16 mouse cellular contexts compared by ENCODE assay signal in the genomic region with DNA sequence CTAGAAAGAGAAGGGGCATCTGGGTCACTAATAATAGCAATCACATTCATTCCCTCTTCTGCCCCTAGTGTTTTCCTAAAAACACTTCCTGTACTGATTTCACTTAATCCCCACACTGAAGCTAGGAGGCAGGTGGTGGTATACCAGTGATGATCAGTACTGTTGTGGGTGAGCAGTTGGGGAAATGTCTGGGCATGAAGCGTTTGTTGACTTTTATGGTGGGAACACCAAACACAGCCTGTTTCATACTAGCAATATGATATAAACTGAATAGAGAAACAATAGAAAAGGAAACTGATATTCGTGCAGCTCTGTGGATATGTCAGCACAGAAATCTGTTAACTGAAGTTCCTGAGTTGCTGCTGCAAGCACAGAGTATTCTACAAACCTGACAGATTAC.
"Had no signal": no experiment of that assay in that cellular context is flagged by ENCODE, and none has a peak within 500 bp of the region (broad histone marks: within the 10 kb centered on the region; RNA-seq: fewer than 3 reads in every experiment).

No protein-coding gene starts in this region.

- H3K4me2 ChIP-seq: limb, embryonic 15.5 days; liver, embryonic 12.5 days; lung, embryonic 14.5 days; neural tube, embryonic 12.5 days; stomach, embryonic 15.5 days had no signal

- H3K9me3 ChIP-seq: limb, embryonic 15.5 days; liver, embryonic 12.5 days; midbrain, embryonic 10.5 days; neural tube, embryonic 12.5 days; stomach, embryonic 15.5 days had no signal

- H3K9ac ChIP-seq: limb, embryonic 15.5 days; liver, embryonic 12.5 days; lung, embryonic 14.5 days; neural tube, embryonic 12.5 days; stomach, embryonic 15.5 days had no signal

- H3K4me1 ChIP-seq: liver, embryonic 12.5 days; midbrain, embryonic 10.5 days; stomach, embryonic 15.5 days had no signal

- H3K27me3 ChIP-seq: liver, embryonic 12.5 days; neural tube, embryonic 12.5 days; stomach, embryonic 15.5 days had no signal

- H3K4me3 ChIP-seq: limb, embryonic 15.5 days; liver, embryonic 12.5 days; midbrain, embryonic 10.5 days; myocyte; neural tube, embryonic 12.5 days; stomach, embryonic 15.5 days had no signal

- ATAC-seq: inflammation-experienced regulatory T-cells, adult 6 months; intestine, postnatal 0 days; liver, embryonic 12.5 days had no signal

- DNase-seq: kidney, adult 8-10 months; kidney, postnatal 14 days; lung, embryonic 14.5 days; lung, postnatal 10 days; lung, postnatal 4 days; right cerebral cortex, postnatal 14 days; thymus, adult 2 months; thymus, postnatal 25 days had no signal

- H3K27ac ChIP-seq: limb, embryonic 15.5 days; liver, embryonic 12.5 days; midbrain, embryonic 10.5 days; neural tube, embryonic 12.5 days; stomach, embryonic 15.5 days had no signal

- H3K36me3 ChIP-seq: limb, embryonic 15.5 days; liver, embryonic 12.5 days; midbrain, embryonic 10.5 days; neural tube, embryonic 12.5 days; stomach, embryonic 15.5 days had no signal
